Mouse (Mus musculus) left cerebral cortex, postnatal 14 days (tissue): Measurements from ENCODE around the gene Rangrf. TPM values are rescaled to one million over a fixed set of nuclear protein-coding genes. Genes with fewer than 3 reads are reported as not detected.
"Not testable (repeated sequence)": the region's sequence is repeated elsewhere in the genome, so short reads cannot be mapped to it uniquely, and the experiment has no call there.

Experiments
- DNase-seq, 2 experiments: peaks; one replicate each; pipeline ENCODE4 v3.0.0; 2021 to 2022; ENCODE audit warnings: low spot score in 2 of 2, mixed read lengths in 1 of 2
- intact Hi-C: fragments of 180-260 bp; cut with DNase I; formaldehyde crosslinking; loops from one replicate; pipeline ENCODE4 v1.15.1; 2025
- total RNA-seq, 2 experiments: library from RNA; stranded (reverse); gene quantifications; 2 replicates each; pipeline ENCODE4 v1.2.3; 2021

The Rangrf gene
- total RNA-seq, 2 experiments from 2014 or later = 14.6 to 17.2 TPM

DNA sequence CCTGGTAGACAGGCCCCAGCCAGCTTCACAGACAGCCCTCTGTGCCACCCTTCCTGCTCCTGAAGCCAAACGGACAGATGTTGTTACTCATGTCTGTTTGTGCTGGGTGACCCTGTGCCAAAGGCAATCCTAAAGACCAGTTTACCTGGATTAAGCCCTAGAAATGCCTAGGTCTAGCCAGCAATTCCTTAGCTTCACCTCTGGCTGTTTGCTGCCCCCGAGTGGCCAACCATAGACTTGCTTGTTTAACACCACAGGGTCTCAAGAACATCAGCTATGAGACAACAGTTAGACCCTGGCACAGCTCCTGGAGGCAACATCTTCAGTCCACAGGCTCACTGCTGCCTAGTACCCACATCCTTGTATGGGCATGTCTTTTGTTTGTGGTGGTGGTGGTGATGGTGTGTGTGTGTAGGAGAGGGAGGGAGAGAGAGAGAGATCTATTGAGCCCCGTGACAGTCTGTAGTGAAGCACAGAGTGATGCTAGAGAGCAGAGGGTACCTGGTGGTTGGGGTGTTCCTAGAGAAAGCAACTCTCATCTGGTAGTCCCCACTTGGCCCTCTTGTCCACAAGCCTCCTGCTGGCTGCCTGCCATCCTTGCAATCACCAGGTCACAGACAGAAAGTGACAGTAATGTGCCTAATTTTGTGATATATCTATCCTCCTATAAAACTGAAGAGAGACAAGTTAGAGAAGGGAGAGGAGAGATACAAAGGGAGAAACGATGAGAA is 7.8 kb upstream of the Rangrf start:
- peak; percentile 67 to 80 for DNase-seq
- intact Hi-C loops = loop anchor here (2.0 kb wide), 1 partner anchor 78 kb away; no protein-coding TSS in a partner anchor

DNA sequence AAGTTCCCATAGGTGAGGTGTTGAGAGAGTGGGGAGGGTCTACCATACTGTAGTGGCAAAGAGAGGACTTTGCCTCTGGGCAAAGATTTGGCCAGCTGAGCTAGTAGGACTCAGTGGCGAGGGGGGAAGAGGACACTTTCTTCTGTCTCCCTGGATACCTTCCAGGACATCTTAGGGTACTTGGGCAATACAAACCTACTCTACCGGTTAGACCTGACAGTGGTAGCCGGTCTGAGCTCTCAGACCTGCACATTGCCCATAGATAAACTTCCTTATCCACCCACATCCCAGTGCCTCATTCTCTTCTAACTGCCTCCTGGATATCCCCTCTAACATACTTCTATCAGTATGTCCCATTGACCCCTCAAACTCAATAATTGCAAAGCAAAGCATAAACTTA is 5.9 kb upstream of the Rangrf start:
- no peak for DNase-seq
- intact Hi-C loops = no loop called here

DNA sequence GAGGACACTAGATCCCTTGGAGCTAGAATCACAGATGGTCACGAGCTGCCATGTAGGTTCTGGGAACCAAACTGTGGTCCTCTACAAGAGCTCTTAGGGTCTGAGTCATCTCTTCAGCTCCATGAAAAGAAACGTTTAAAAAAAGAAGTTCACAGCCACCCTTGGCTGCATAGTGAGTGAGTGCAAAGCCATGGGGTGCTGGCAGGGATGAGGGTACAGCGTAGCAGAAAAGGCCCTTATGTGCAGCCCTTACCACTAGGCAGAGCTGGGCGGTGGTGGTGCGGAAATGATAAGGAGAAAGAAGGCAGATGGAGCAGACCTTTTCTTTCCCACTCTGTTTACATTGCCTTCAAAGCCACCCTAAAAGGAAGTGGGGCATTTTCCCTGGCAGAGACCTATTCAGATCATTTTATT is 4.3 kb upstream of the Rangrf start:
- intact Hi-C loops = no loop called here
- no peak for DNase-seq

DNA sequence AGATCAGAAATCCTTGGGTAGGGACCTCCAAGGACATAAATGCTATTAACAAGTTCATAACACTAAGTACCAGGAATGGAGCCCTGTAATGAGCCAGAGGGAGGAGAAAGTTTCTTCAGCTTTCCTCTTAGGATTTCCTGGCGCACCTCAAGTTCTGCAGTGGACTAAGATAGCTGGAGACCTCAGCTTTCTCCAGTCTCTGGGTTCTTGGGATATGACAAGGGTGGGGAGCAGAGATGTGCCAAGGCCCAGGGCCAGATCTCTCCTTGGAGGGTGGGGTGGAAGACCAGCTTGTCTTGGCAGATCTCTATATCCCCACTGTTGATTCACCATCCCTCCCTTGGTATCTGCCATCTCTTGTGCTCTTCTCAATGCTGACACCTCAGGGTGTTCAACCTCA is 616 bp upstream of the Rangrf start:
- intact Hi-C loops = no loop called here

DNA sequence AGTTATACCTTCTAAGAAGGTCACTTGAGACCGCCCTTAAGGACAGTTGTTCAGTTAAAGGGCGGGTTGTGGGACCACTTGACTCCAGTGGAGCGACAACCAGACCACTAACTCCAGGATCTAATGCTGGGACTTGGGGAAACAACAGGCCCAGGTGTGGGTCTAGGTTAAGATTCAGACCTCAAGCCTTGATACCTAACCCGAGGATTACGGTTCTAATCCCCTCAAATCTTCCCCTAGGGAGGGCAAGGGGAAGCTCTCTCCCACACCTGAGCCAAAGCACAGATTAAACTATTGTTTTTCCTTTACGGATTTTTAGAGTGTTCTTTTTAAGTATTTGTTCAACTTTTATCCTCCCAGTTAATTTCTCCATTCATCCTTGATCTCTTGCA is 930 bp downstream of the Rangrf start:
- intact Hi-C loops = no loop called here
- no peak for DNase-seq

More for the DNA sequence above, 616 bp upstream of the Rangrf start:
- DNase-seq = no peak

DNA sequence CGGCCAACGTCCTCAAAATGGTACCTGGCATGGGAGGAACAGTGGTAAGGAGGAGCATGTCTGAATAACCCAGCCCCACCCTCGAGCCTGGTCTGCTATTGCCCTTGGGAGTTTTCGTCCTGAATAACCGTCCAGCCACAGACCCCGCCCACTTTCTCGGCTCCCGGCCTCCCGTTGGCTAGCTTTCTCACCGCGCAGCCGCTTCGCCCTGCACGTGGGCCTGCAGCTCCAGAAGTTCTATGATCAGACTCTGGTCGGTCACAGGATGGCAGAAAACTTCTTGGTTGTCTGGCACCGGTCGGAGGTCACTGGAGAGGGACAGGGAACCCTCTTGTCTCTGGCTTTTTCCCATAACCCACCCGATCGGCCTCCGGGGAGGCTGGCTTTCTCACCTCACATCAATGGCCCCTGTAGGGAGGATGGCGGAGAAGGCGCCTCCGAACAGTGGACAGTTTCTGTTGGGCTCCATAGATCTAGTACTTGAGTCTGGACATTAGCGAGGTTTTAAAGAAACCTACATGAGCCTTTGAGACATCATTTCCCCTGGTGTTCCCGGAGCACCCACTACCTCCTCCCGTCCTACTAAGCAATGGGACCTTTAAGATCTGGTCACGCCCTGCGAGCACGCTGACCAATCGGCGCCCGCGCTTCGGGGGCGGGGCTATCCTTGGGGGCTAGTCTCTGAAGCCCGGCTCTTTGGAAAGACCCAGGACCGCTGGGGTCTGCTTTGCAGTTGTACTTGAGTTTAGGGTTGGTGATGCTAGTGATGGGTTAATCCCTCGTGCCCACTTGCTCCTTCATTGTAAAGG is 1.5 kb downstream of the Rangrf start:
- peak; percentile 68 to 75 for DNase-seq
- intact Hi-C loops = not testable (repeated sequence)

DNA sequence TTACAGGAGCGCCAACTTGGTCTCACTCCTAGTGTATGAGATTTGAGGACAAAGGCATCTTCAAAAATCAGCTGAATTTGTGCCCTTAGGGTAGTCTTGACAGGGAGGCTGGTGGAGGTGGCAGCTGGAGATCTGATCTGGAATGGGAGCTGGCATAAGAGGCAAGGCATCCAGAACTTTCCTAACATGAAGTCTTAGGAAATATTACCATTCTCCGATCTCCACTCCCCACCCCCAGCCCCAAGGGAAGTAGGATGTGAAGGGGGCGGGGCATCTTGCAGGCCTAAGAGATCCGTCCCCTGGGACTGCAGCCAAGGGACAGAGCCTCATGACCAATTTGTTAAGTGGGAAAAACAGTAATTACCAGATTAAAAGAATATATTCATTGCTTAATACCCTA is 4.8 kb downstream of the Rangrf start:
- intact Hi-C loops = no loop called here
- no peak for DNase-seq

DNA sequence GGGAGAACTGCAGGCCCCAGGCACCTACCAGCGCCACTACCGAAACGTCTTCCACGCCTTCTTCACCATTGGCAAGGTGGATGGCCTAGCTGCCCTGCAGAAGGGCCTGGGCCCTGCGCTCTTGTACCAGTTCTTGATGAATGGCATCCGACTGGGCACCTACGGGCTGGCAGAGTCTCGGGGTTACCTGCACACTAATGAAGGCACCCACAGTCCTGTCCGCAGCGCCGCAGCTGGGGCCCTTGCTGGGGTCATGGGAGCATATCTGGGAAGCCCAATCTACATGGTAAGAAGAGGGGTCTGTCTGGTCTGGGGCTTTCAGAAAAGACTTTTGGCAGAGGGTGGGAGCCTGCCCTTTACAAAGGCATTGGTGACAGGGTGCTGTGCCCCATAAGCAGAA is 6.2 kb downstream of the Rangrf start:
- no peak for DNase-seq
- intact Hi-C loops = loop anchor here (5.0 kb wide), 1 partner anchor 66 kb away; the partner anchor contains the start of gene Rpl26

DNA sequence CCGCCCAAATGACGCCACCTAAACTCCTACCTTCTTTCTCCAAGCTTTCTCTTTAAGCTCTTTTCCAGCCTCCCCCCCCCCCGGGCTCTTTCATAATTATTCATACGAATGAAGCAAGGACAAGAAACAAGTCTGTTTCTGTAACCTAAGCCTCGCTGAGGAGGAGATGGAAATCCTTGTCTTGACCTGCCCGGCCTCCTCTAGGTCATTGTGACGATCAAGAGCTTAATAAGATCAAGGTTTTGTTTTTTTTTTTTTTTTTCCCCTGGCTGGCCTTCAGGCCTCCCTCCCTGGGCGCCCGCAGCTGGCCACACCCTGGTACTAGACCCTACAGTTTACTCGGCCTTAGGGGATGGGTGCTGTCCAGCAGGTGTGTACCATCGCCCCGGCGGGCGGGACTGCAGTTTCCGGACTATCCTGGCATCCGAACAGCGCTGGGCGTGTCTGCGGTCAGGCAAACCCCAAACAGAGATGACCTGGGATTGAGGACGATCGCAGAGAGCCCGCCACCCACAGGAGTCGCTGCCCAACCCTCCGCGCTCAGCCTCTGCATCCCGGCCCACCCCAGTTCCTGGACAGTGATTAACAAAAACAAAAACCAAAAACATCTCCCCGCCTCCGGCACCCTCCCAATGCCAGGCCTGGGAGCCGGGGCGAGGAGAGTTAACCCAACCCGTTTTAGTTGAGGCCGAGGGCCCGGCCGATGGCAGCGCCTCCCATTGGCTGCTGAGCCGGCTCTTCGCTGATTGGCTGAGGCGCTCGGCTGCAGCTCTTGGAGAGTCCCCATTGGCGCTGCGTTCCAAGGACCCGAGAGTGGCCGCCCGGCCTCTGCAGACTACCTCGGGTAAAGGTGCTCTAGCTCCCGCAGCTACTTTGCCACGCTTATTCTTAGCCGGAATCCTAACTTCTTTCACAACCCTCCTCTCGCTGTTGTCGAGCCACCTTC is 7.4 kb downstream of the Rangrf start, which contains the start of gene Slc25a35:
TSS of gene Slc25a35 (plus strand) at position 795 of the 946 bp plus-strand sequence.
- intact Hi-C loops = loop anchor here (5.0 kb wide), 1 partner anchor 65 kb away; the partner anchor contains the start of gene Rpl26
- DNase-seq = peak; percentile 91 to 92

DNA sequence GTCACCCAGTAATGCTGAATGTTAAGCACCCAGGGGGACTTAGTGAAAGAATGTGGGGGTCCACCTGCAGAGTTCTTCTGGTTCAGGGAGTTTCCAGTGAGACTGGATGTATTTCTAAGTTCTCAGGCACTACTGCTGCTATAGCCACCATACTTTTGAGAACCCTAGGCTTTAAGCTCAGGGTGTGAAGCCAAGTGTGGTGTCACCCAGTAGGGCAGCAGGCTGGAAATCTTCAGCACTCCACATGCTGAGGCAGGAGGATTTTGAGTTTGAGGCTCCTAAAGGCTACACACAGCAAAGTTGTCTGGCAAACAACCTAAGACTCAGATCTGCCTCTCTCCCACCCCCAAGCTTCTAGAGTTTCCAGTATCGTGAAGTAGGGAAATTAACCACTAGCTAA is 8.4 kb downstream of the Rangrf start:
- intact Hi-C loops = loop anchor here (5.0 kb wide), 1 partner anchor 64 kb away; the partner anchor contains the start of gene Rpl26
- no peak for DNase-seq

DNA sequence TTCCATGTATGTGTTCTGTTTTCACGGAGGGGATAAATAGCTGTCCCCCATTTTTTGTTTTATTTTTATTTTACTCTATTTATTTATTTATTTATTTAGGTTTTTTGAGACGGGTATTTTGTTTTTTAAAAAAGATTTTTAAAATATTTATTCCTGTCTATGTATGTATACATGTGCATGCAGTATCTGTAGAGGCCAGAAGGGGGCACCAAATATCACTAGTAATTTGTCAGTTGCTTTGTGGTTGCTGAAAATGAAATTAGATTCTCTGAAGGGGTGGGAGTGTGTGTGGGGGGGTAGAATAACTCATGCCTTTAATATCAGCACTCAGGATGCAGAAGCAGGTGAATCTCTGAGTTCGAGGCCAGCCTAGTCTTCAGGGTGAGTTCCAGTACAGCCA is 9.1 kb downstream of the Rangrf start:
- peak; percentile 67 to 70 for DNase-seq
- intact Hi-C loops = loop anchor here (5.0 kb wide), 1 partner anchor 64 kb away; the partner anchor contains the start of gene Rpl26

DNA sequence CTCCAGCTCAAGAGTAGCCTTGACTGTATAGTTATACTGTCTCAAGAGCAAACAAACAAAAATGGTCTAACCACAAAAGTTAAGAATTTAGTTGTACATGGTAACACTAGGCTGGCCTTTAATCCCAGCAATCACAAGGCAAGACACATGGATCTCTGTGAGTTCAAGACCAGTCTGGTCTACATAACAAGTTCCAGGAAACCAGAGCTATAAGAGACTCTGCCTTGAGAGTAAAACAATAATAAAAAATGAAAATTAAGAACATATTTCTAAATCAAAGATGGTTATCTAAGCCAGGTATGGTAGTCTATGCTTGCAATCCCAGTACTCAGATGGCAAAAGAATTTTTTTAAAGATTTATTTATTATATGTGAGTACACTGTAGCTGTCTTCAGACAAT is 9.9 kb downstream of the Rangrf start:
- intact Hi-C loops = loop anchor here (5.0 kb wide), 1 partner anchor 63 kb away; the partner anchor contains the start of gene Rpl26
- no peak for DNase-seq

DNA sequence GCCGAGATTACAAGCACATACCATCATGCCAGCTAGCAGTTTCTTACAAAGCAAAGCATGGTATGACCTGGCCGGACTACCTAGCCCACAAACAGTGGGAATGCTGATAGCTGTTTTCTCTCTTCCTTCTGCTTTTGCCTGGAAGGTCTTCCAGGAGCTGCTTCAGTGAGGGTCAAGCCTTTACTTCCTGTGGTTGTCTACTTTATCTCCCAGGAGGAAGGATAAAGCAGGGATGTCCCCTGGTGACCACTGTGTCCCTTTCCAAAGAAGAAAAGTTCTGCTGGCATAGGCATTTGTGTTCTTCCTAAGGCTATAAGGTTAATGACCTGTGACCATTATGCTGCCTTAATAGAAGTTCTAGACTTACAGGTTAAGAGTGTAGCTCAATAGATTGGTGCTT is 11.6 kb downstream of the Rangrf start:
- intact Hi-C loops = no loop called here
- no peak for DNase-seq

DNA sequence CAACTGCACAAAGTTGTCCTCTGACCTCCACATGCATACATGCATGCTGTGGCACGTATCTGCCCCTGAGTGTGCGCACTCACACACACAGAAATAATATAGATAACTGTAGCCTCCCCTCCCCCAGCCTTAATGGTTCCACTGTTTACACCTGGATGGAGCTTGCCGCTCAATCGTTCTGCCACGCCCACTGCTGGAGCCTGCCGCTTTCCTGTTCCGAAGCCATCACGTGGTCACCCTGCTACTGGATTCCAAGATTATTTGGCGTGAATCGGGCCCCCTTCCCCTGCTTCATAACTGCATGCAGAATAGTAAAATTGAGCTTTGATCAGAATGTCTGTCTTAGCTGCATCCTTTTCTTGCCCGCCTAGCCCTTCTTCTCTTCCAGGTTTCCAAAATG is 12.8 kb downstream of the Rangrf start:
- intact Hi-C loops, DNase-seq: not testable (repeated sequence)

DNA sequence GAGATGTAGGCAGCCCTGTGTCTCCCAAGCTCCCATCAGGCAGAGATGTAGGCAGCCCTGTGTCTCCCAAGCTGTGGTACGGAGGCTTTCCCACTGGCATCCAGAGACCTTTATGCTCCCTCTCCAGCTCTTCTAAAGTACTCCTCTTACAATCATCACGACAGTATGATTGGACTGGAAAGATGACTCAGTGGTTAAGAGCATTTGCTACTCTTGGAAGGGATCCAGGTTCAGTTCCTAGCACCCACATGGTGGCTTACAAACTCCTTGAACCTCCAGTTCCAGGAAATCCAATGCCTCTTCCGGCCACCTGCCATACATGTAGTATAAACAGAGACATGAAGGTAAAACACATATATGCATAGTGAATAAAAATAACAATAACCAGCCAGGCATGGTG is 13.4 kb downstream of the Rangrf start:
- DNase-seq = no peak
- intact Hi-C loops = no loop called here

DNA sequence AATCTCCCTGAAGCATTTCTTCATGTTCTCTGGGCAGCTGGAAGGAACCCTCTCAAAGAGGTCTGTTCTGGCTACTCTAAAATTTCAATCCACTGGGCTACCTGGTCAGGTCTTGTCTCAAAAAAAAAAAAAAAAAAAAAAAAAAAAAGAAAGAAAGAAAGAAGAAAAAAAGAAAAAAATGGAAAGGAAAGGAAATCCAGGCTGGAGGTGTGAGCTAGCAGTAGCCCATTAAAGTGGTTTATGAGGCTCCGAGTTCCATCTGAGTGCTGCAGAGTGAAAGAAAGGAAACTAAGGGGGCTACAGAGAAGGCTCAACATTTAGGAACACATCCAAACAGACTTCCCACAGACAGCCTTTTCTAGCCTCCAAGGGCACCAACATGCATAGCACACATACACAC is 17.0 kb downstream of the Rangrf start:
- no peak for DNase-seq
- intact Hi-C loops = no loop called here

DNA sequence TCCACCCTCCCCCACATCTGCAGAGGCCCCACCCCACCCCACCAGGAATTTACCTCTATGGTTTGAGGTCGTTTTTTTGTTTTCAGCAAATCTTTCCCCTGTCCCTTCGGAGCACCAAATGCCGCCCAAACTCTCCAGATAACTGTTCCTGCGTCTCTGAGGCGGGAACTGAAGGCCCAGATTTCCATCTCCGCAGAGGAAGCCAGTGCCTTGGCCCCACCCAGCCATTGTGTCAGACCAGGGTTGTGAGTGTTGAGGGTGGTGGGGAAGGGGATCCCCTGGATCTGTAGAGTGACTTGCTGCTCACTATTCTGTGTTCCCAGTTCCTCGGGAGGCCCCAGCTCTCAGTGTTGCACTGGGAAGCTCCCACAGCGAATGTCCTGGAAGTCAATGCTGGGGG is 17.7 kb downstream of the Rangrf start, which contains the start of gene Arhgef15:
TSS of gene Arhgef15 (minus strand) at position 173 of the 400 bp plus-strand sequence.
- intact Hi-C loops = no loop called here
- no peak for DNase-seq

DNA sequence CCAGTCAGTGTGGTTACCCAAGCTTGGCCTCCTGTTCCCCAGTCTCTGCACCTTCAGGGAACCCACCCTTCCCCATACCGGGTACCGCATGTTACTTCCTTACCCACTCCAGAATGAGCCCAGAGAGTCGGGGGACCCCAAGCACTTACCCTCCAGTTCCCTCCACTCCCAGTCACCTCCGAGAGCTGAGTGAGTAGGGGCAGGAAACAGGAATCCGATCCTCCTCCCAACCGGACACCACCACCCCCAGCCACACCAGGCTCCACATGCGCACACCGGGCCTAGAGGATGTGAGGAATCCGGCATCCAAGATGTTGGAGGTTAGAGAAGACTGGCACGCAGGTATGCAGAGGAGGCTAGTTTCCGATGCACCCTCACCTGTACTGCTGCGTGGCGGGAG is 18.3 kb downstream of the Rangrf start:
- intact Hi-C loops = no loop called here
- no peak for DNase-seq

DNA sequence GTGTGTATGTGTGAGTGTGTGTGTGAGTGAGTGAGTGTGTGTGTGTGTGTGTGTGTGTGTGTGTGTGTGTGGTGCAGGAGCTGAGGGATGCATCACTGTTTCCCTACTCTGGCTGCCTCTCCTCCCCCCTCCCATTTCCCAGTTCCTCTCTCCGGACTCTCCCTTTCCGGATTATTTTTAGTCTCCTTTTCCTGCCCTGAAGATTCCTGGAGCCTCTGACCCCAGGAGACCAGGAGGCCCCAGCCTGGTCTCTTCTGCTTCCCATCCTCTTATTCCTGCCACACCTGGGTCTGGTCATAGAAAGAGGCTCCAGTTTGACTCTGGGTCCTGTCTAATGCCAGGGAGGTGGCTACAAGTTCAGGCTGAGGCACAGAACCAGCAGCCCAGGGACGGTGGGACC is 18.9 kb downstream of the Rangrf start:
- intact Hi-C loops = no loop called here
- DNase-seq = no peak
